Mouse (Mus musculus) ES-E14 (cell line): ENCODE measurements around the gene Cfap20.

ENCODE experiments used
- HCFC1 ChIP-seq: IDR thresholded peaks from 2 replicates; pipeline ENCODE4 v1.6.1; 2012; ENCODE audit warnings: low read length, inconsistent platforms, borderline replicate concordance; ENCODE audit not compliant: insufficient read depth
- MAFK ChIP-seq: IDR thresholded peaks from 2 replicates; pipeline ENCODE4 v1.6.1; 2014; ENCODE audit warnings: mild to moderate bottlenecking, low read depth, low read length, inconsistent platforms; ENCODE audit not compliant: insufficient read depth
- ZC3H11A ChIP-seq: IDR thresholded peaks from 2 replicates; pipeline ENCODE4 v1.6.1; 2012; ENCODE audit warnings: low read depth, mild to moderate bottlenecking, inconsistent platforms, low read length, borderline replicate concordance

- TF ChIP-seq HCFC1 (no peak), ZC3H11A (no peak), MAFK (no peak)
These were observed 1.5 kb downstream of the Cfap20 start for GRCm38 (mm10) chr8:95433124-95433523.
